Mouse (Mus musculus): ENCODE data around the gene Erc2. TPM values are rescaled to one million over a fixed set of nuclear protein-coding genes. Genes with fewer than 3 reads are reported as not detected.

Gene Erc2
- polyA plus RNA-seq, 1 experiment from 2014 or later = 13.7 TPM

GRCm38 (mm10) chr14:27628701-27629100 lies 6.5 kb downstream of the Erc2 start:
- Histone ChIP-seq H3K9ac (no peak overlapping the region), H3K4me1 (peaks cover 6% of the 10 kb centered on the region; the same call in 1 of the 2 replicates), H3K36me3 (no peaks in the 10 kb centered on the region), H3K4me3 (no peak overlapping the region), H3K27me3 (peaks cover 6% of the 10 kb centered on the region), H3K9me3 (no peaks in the 10 kb centered on the region), H3K4me2 (no peak overlapping the region), H3K27ac (no peak overlapping the region)
- ATAC-seq (ENCODE audit: insufficient number of reproducible peaks, insufficient read depth, low FRiP score, low TSS enrichment, low read depth) = no peak
- WGBS = 72% methylated on average over 10 of the region's 10 CpGs

GRCm38 (mm10) chr14:27629369-27630012 lies 7.3 kb downstream of the Erc2 start:
- no peak overlapping the region for H3K4me3 ChIP-seq
- no peaks in the 10 kb centered on the region for H3K36me3 ChIP-seq
- ATAC-seq (ENCODE audit: insufficient number of reproducible peaks, insufficient read depth, low FRiP score, low TSS enrichment, low read depth) = no peak
- no peaks in the 10 kb centered on the region for H3K9me3 ChIP-seq
- WGBS = 69% methylated on average over 5 of the region's 5 CpGs
- no peak overlapping the region for H3K27ac ChIP-seq
- H3K27me3 ChIP-seq = no peaks in the 10 kb centered on the region
- no peak overlapping the region for H3K9ac ChIP-seq
- peaks cover 7% of the 10 kb centered on the region for H3K4me1 ChIP-seq
- H3K4me2 ChIP-seq = no peak overlapping the region

GRCm38 (mm10) chr14:27630973-27631640 lies 8.9 kb downstream of the Erc2 start:
- WGBS = 54% methylated on average over 9 of the region's 9 CpGs
- no peak for ATAC-seq (ENCODE audit: insufficient number of reproducible peaks, insufficient read depth, low FRiP score, low TSS enrichment, low read depth)
- H3K36me3 ChIP-seq = no peaks in the 10 kb centered on the region

GRCm38 (mm10) chr14:27634761-27635160 lies 12.5 kb downstream of the Erc2 start:
- no peak for ATAC-seq (ENCODE audit: insufficient number of reproducible peaks, insufficient read depth, low FRiP score, low TSS enrichment, low read depth)
- WGBS = 39% methylated on average over 6 of the region's 6 CpGs

More at GRCm38 (mm10) chr14:27630973-27631640, 8.9 kb downstream of the Erc2 start:
- Histone ChIP-seq H3K4me2 (no peak overlapping the region), H3K27ac (no peak overlapping the region), H3K9me3 (no peaks in the 10 kb centered on the region), H3K9ac (no peak overlapping the region), H3K4me3 (no peak overlapping the region), H3K27me3 (no peaks in the 10 kb centered on the region), H3K4me1 (peaks cover 13% of the 10 kb centered on the region)

GRCm38 (mm10) chr14:27636556-27636955 lies 14.3 kb downstream of the Erc2 start:
- Histone ChIP-seq H3K27ac (no peak overlapping the region), H3K9ac (no peak overlapping the region), H3K4me2 (no peak overlapping the region), H3K4me1 (peaks cover 8% of the 10 kb centered on the region), H3K9me3 (no peaks in the 10 kb centered on the region), H3K36me3 (no peaks in the 10 kb centered on the region), H3K4me3 (no peak overlapping the region), H3K27me3 (no peaks in the 10 kb centered on the region)
- 83% methylated on average over 2 of the region's 2 CpGs for WGBS
- no peak for ATAC-seq (ENCODE audit: insufficient number of reproducible peaks, insufficient read depth, low FRiP score, low TSS enrichment, low read depth)

More at GRCm38 (mm10) chr14:27634761-27635160, 12.5 kb downstream of the Erc2 start:
- no peak overlapping the region for H3K9ac ChIP-seq
- no peak overlapping the region for H3K4me2 ChIP-seq
- no peaks in the 10 kb centered on the region for H3K27me3 ChIP-seq
- H3K4me1 ChIP-seq = peaks cover 13% of the 10 kb centered on the region
- H3K27ac ChIP-seq = no peak overlapping the region
- H3K36me3 ChIP-seq = no peaks in the 10 kb centered on the region
- no peaks in the 10 kb centered on the region for H3K9me3 ChIP-seq
- H3K4me3 ChIP-seq = no peak overlapping the region

GRCm38 (mm10) chr14:27641382-27641781 lies 19.2 kb downstream of the Erc2 start:
- 75% methylated on average over 3 of the region's 3 CpGs for WGBS
- H3K9me3 ChIP-seq = no peaks in the 10 kb centered on the region
- H3K27ac ChIP-seq = no peak overlapping the region

GRCm38 (mm10) chr14:27642981-27643380 lies 20.8 kb downstream of the Erc2 start:
- no peak overlapping the region for H3K27ac ChIP-seq
- 50% methylated on average over 2 of the region's 2 CpGs for WGBS
- no peak overlapping the region for H3K9ac ChIP-seq
- H3K9me3 ChIP-seq = no peaks in the 10 kb centered on the region
- no peak for ATAC-seq (ENCODE audit: insufficient number of reproducible peaks, insufficient read depth, low FRiP score, low TSS enrichment, low read depth)
- no peaks in the 10 kb centered on the region for H3K36me3 ChIP-seq
- H3K27me3 ChIP-seq = no peaks in the 10 kb centered on the region
- H3K4me1 ChIP-seq = no peaks in the 10 kb centered on the region
- H3K4me3 ChIP-seq = no peak overlapping the region
- H3K4me2 ChIP-seq = no peak overlapping the region

More at GRCm38 (mm10) chr14:27641382-27641781, 19.2 kb downstream of the Erc2 start:
- no peaks in the 10 kb centered on the region for H3K27me3 ChIP-seq
- no peak overlapping the region for H3K4me3 ChIP-seq
- H3K36me3 ChIP-seq = no peaks in the 10 kb centered on the region
- ATAC-seq (ENCODE audit: insufficient number of reproducible peaks, insufficient read depth, low FRiP score, low TSS enrichment, low read depth) = no peak
- H3K4me1 ChIP-seq = no peaks in the 10 kb centered on the region
- no peak overlapping the region for H3K4me2 ChIP-seq
- H3K9ac ChIP-seq = no peak overlapping the region

- H3K4me3 ChIP-seq = no peak overlapping the region
- H3K4me1 ChIP-seq = peaks cover 5% of the 10 kb centered on the region; the same call in 1 of the 2 replicates
- no peaks in the 10 kb centered on the region; the same call in 1 of the 2 replicates for H3K36me3 ChIP-seq
- ATAC-seq (ENCODE audit: insufficient number of reproducible peaks, insufficient read depth, low FRiP score, low TSS enrichment, low read depth) = no peak
- no peaks in the 10 kb centered on the region for H3K27me3 ChIP-seq
- WGBS = 29% methylated on average over 11 of the region's 11 CpGs
- no peak overlapping the region for H3K27ac ChIP-seq
- no peak overlapping the region for H3K9ac ChIP-seq
- peak overlapping the region; percentile 3; the same call in 1 of the 2 replicates for H3K4me2 ChIP-seq
- H3K9me3 ChIP-seq = no peaks in the 10 kb centered on the region
Observed at GRCm38 (mm10) chr14:27654670-27655069, 32.4 kb downstream of the Erc2 start.

- no peak overlapping the region for H3K4me2 ChIP-seq
- H3K9me3 ChIP-seq = no peaks in the 10 kb centered on the region
- H3K4me1 ChIP-seq = peaks cover 19% of the 10 kb centered on the region
- WGBS = 68% methylated on average over 3 of the region's 3 CpGs
- H3K36me3 ChIP-seq = no peaks in the 10 kb centered on the region
- no peaks in the 10 kb centered on the region for H3K27me3 ChIP-seq
- no peak overlapping the region for H3K9ac ChIP-seq
- ATAC-seq (ENCODE audit: insufficient number of reproducible peaks, insufficient read depth, low FRiP score, low TSS enrichment, low read depth) = no peak
- no peak overlapping the region for H3K27ac ChIP-seq
- H3K4me3 ChIP-seq = no peak overlapping the region
Observed at GRCm38 (mm10) chr14:27658616-27659015, 36.4 kb downstream of the Erc2 start.

GRCm38 (mm10) chr14:27661466-27661865 lies 39.2 kb downstream of the Erc2 start:
- H3K36me3 ChIP-seq = no peaks in the 10 kb centered on the region
- no peak overlapping the region for H3K4me2 ChIP-seq
- ATAC-seq (ENCODE audit: insufficient number of reproducible peaks, insufficient read depth, low FRiP score, low TSS enrichment, low read depth) = no peak
- no peak overlapping the region for H3K4me3 ChIP-seq
- peaks cover 13% of the 10 kb centered on the region for H3K4me1 ChIP-seq
- no peak overlapping the region for H3K9ac ChIP-seq
- no peak overlapping the region for H3K27ac ChIP-seq
- H3K9me3 ChIP-seq = no peaks in the 10 kb centered on the region
- H3K27me3 ChIP-seq = no peaks in the 10 kb centered on the region
- 62% methylated on average over 4 of the region's 4 CpGs for WGBS

- no peaks in the 10 kb centered on the region for H3K36me3 ChIP-seq
- no peak for ATAC-seq (ENCODE audit: insufficient number of reproducible peaks, insufficient read depth, low FRiP score, low TSS enrichment, low read depth)
- peak overlapping the region; percentile 39; the same call in 1 of the 2 replicates for H3K27ac ChIP-seq
- no peaks in the 10 kb centered on the region for H3K27me3 ChIP-seq
- H3K9ac ChIP-seq = no peak overlapping the region
- no peak overlapping the region for H3K4me3 ChIP-seq
- H3K9me3 ChIP-seq = no peaks in the 10 kb centered on the region
- H3K4me1 ChIP-seq = peaks cover 13% of the 10 kb centered on the region
- no peak overlapping the region for H3K4me2 ChIP-seq
Observed at GRCm38 (mm10) chr14:27662251-27662650, 40.0 kb downstream of the Erc2 start.

All from embryonic facial prominence, embryonic 13.5 days (tissue).